Mouse (Mus musculus) kidney, postnatal 10 days (tissue): ENCODE results near the gene Gal3st3.
"Not testable (repeated sequence)": the region's sequence is repeated elsewhere in the genome, so short reads cannot be mapped to it uniquely, and the experiment has no call there.

ENCODE experiments used
- DNase-seq: peaks from one replicate; pipeline ENCODE4 v3.0.0; 2021; ENCODE audit warnings: mixed read lengths

Gene Gal3st3

GRCm38 (mm10) chr19:5309025-5309424 is 10.9 kb downstream of the Gal3st3 start:
- DNase-seq, result no peak

- no peak for DNase-seq
Observed at GRCm38 (mm10) chr19:5313189-5313588, 15.1 kb downstream of the Gal3st3 start.

- DNase-seq, result peak; percentile 68
Observed at GRCm38 (mm10) chr19:5323801-5324200, 25.7 kb downstream of the Gal3st3 start.

- DNase-seq, result peak; percentile 41
Observed at GRCm38 (mm10) chr19:5327970-5328369, 29.8 kb downstream of the Gal3st3 start.

GRCm38 (mm10) chr19:5334741-5335140 is 36.6 kb downstream of the Gal3st3 start:
- no peak for DNase-seq

GRCm38 (mm10) chr19:5335441-5335840 is 37.3 kb downstream of the Gal3st3 start, which contains the start of gene Catsper1:
TSS of gene Catsper1 (plus strand) at chr19:5335741.
- DNase-seq, result no peak

GRCm38 (mm10) chr19:5337975-5338374 is 39.8 kb downstream of the Gal3st3 start:
- DNase-seq, result peak; percentile 90

- no peak for DNase-seq
Observed at GRCm38 (mm10) chr19:5341360-5341759, 43.2 kb downstream of the Gal3st3 start.

GRCm38 (mm10) chr19:5345297-5346131 is 47.4 kb downstream of the Gal3st3 start:
- peak; percentile 29 for DNase-seq

GRCm38 (mm10) chr19:5348064-5348463 is 49.9 kb downstream of the Gal3st3 start:
- DNase-seq, result no peak

GRCm38 (mm10) chr19:5348526-5349501 is 50.7 kb downstream of the Gal3st3 start:
- peak; percentile 41 for DNase-seq

GRCm38 (mm10) chr19:5349502-5349873 is 51.4 kb downstream of the Gal3st3 start, which contains the start of gene Cst6:
TSS of gene Cst6 (minus strand) at chr19:5349574.
- DNase-seq, result not testable (repeated sequence)

- no peak for DNase-seq
Observed at GRCm38 (mm10) chr19:5353609-5354008, 55.5 kb downstream of the Gal3st3 start.

- no peak for DNase-seq
Observed at GRCm38 (mm10) chr19:5356080-5356479, 57.9 kb downstream of the Gal3st3 start.
